Mouse (Mus musculus) hindbrain, embryonic 11.5 days (tissue): ENCODE data around the gene E130116L18Rik. TPM values are rescaled to one million over a fixed set of nuclear protein-coding genes. Genes with fewer than 3 reads are reported as not detected.
"Not testable (repeated sequence)": the region's sequence is repeated elsewhere in the genome, so short reads cannot be mapped to it uniquely, and the experiment has no call there.

Experiments
- ATAC-seq: fragments of 200-750 bp; cut with Nextera tagmentation; 2 replicates; pipeline ENCODE4 v1.8.0; 2017; ENCODE audit warnings: mild to moderate bottlenecking, moderate TSS enrichment, moderate library complexity; ENCODE audit not compliant: low FRiP score
- DNase-seq: peaks from one replicate; pipeline ENCODE4 v3.0.0-alpha.2; 2015; ENCODE audit warnings: low spot score
- H3K27ac ChIP-seq: fragments of 300-500 bp; sonication (generic); 2 replicates; pipeline ENCODE4 v1.5.1; 2014; ENCODE audit warnings: mild to moderate bottlenecking, low read depth, low read length
- H3K27me3 ChIP-seq: fragments of 300-500 bp; sonication (generic); 2 replicates; pipeline ENCODE4 v1.6.1; 2014; ENCODE audit warnings: mild to moderate bottlenecking, low read length, moderate library complexity, mixed read lengths; ENCODE audit not compliant: control insufficient read depth, insufficient read depth
- H3K36me3 ChIP-seq: fragments of 300-500 bp; sonication (generic); 2 replicates; pipeline ENCODE4 v1.6.1; 2014; ENCODE audit warnings: mild to moderate bottlenecking, low read length, moderate library complexity, mixed read lengths; ENCODE audit not compliant: control insufficient read depth, insufficient read depth
- H3K4me1 ChIP-seq: fragments of 300-500 bp; sonication (generic); replicated peaks from 2 replicates; pipeline ENCODE4 v1.6.1; 2014; ENCODE audit warnings: low read length, mixed read lengths; ENCODE audit not compliant: control insufficient read depth, insufficient read depth
- H3K4me2 ChIP-seq: fragments of 300-500 bp; sonication (generic); replicated peaks from 2 replicates; pipeline ENCODE4 v1.6.1; 2014; ENCODE audit warnings: mild to moderate bottlenecking, low read depth, low read length
- H3K4me3 ChIP-seq: fragments of 300-500 bp; sonication (generic); 2 replicates; pipeline ENCODE4 v1.5.1; 2014; ENCODE audit warnings: low read depth, low read length
- H3K9ac ChIP-seq: fragments of 300-500 bp; sonication (generic); 2 replicates; pipeline ENCODE4 v1.6.1; 2014; ENCODE audit warnings: low read depth, low read length
- H3K9me3 ChIP-seq: fragments of 300-500 bp; sonication (generic); 2 replicates; pipeline ENCODE4 v1.6.1; 2016; ENCODE audit warnings: low read length; ENCODE audit not compliant: control insufficient read depth
- WGBS: fragments of 180-500 bp; shearing (Covaris S2); extraction: QIAGEN DNeasy Blood & Tissue Kit; methylation state at CpG from one replicate; pipeline ENCODE4 v1.1.7; 2014; 5-methylcytosine and 5-hydroxymethylcytosine counted together
- polyA plus RNA-seq: library from polyadenylated mRNA; unstranded; fragments of >200 nt; fragmentation: Nextera tagmentation; extraction: Ambion mirVana; gene quantifications from 2 replicates; pipeline ENCODE4 v1.2.1, GENCODE M21; 2014

E130116L18Rik gene
- polyA plus RNA-seq, 1 experiment from 2014 or later: not detected

DNA sequence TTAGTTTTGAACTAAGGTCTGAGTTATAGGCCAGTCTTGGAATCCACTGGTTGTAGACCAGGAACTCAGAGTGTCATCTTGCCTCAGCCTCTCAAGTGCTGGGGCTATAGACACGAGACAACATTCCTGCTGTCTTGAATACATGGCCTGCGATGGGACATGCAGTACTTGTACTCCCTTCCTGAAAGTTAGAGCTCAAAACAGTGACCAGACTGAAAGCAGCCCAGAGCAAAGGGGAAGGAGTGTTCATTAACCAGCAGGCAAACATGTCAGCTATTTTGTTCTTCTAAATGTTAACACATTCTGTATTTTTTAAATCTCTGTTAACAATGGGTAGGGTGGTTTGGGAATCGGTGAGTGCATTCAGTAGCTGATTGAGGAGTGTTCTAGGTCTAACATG, 24.1 kb upstream of the E130116L18Rik start:
- DNase-seq (no peak), ATAC-seq (no peak)
- no peak overlapping the region for H3K27ac ChIP-seq
- H3K4me3 ChIP-seq: no peak overlapping the region
- H3K4me1 ChIP-seq: no peaks in the 10 kb centered on the region
- no peaks in the 10 kb centered on the region for H3K9me3 ChIP-seq
- 75% methylated on average over 3 of the region's 3 CpGs for WGBS
- no peak overlapping the region for H3K9ac ChIP-seq
- no peaks in the 10 kb centered on the region for H3K36me3 ChIP-seq
- H3K27me3 ChIP-seq: no peaks in the 10 kb centered on the region
- H3K4me2 ChIP-seq: no peak overlapping the region

DNA sequence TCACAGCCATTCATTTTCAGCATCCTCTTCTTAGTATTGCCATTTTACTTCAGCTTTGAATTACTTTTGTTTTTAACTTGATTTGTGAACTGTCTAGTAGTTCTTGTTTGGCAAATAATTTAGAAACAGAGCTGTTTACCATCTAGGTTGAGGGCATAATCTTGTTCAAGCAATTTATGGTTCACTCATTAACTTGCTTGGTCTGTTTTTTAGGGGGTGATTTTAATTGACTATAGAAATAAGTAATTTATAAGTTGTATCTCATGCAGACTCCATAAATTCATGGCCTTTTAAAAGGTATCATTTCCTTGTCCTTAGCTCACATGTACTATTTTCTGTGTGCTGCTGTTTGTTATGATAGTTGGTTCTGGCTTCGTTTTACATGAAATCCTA, 23.5 kb upstream of the E130116L18Rik start:
- Histone ChIP-seq H3K27ac (no peak overlapping the region), H3K9me3 (no peaks in the 10 kb centered on the region), H3K27me3 (no peaks in the 10 kb centered on the region), H3K36me3 (no peaks in the 10 kb centered on the region), H3K4me2 (no peak overlapping the region), H3K4me1 (no peaks in the 10 kb centered on the region), H3K4me3 (no peak overlapping the region), H3K9ac (no peak overlapping the region)
- ATAC-seq (no peak), DNase-seq (no peak)
- whole genome bisulfite sequencing: 84% methylated on average over 1 of the region's 1 CpGs

DNA sequence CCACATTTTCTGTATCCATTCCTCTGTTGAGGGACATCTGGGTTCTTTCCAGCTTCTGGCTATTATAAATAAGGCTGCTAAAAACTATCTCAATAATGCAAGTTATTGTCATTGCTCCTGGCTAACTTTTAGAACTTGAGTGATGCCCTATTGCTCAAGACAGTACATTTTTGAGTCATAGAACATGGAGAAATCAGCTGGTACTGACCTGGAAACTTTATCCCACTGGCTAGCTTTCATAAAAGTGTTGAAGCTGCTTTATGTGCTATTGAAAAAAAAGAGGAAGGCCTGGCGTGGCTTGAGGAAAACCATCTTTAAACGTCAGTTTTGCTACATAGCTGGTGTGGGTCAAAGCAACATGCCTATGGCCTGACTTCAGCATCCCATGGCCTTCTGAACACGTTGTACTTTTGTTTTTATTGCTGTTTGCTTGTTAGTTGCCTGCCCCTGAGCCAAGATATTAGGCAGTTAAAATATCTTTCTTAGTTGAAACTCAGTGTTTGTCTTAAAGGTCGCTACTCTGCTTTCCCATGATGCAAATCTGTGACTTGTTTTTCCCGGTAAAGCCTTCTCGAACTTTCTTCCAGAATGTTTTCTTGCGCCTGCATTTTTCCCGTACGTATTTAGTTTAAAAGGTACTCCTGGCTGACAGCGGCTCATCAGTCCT, 23.0 kb upstream of the E130116L18Rik start:
- Histone ChIP-seq H3K4me2 (no peak overlapping the region), H3K9me3 (no peaks in the 10 kb centered on the region), H3K27ac (no peak overlapping the region), H3K4me3 (no peak overlapping the region), H3K9ac (no peak overlapping the region), H3K4me1 (no peaks in the 10 kb centered on the region), H3K27me3 (no peaks in the 10 kb centered on the region), H3K36me3 (no peaks in the 10 kb centered on the region)
- ATAC-seq (no peak), DNase-seq (no peak)
- 90% methylated on average over 10 of the region's 10 CpGs for WGBS

DNA sequence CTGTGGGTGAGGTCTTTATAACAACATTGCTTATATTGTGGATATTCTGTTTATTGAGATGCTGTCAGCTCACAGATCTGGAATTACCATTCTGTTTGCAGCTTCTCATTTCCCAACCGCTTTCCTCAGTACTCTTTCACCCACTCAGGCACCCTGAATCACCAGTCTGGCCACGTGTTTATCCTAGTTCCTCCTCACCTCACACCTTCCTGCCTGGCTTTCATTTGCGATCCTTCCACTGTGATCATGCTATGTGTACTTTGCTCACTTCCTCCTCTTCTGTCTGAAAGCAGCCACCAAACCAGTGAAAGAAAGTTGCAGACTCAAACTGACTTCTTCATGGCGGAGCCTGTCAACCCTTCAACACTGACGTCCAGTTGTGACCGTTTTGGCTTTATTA, 20.1 kb upstream of the E130116L18Rik start:
- ATAC-seq: no peak
- H3K9ac ChIP-seq: no peak overlapping the region
- DNase-seq: no peak
- H3K4me1 ChIP-seq: no peaks in the 10 kb centered on the region
- no peaks in the 10 kb centered on the region for H3K27me3 ChIP-seq
- 93% methylated on average over 6 of the region's 6 CpGs for WGBS
- no peaks in the 10 kb centered on the region for H3K36me3 ChIP-seq
- H3K4me2 ChIP-seq: no peak overlapping the region
- H3K4me3 ChIP-seq: no peak overlapping the region
- no peaks in the 10 kb centered on the region for H3K9me3 ChIP-seq
- no peak overlapping the region for H3K27ac ChIP-seq

DNA sequence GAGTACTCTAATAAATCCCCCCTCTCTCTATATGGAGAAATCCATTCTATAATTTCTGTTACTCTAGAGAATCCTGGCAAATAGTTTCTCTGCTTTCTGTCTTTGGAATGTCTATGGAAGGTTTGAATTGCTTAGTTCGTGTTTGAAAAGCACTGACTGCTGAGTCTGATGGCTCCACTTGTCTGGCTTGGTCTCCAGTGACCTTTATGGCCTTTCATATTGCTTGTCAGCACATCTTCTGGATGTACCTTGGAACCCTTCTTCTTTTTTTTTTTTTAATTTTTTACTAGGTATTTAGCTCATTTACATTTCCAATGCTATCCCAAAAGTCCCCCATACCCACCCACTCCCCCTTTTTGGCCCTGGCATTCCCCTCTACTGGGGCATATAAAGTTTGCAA, 1.4 kb upstream of the E130116L18Rik start:
- ATAC-seq, H3K4me2 ChIP-seq: not testable (repeated sequence)
- WGBS: 100% methylated on average over 1 of the region's 1 CpGs

DNA sequence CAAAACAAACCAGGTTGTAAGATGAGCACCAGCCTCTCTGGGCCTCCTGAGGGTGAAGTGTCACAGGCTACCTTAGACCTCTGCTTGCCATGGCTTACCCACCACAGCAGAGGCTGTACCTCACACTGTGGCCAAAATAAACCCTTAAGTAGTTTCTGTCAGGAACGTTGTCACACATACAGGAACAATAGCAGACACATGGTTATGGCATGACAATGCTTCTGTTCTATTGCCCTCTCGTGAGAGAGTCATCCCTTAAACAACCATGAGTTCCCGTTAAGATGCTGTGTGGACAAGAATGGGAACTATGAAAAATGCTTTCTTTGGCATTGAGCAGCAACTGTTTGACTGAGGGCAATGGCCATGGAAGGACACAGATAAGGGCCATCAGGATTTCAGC, 1.3 kb downstream of the E130116L18Rik start, which contains the start of gene Galnt11:
Gene Galnt11 (plus strand): TSS at position 301 of the 400 bp plus-strand sequence.
- peak within 1 kb of the TSS; percentile 69; the same call in 1 of the 2 replicates for H3K27ac ChIP-seq
- ATAC-seq (no peak), DNase-seq (no peak)
- no peaks in the 10 kb centered on the region for H3K9me3 ChIP-seq
- peak within 1 kb of the TSS; percentile 55 for H3K4me2 ChIP-seq
- no peaks in the 10 kb centered on the region for H3K36me3 ChIP-seq
- no peaks in the 10 kb centered on the region for H3K27me3 ChIP-seq
- H3K4me3 ChIP-seq: peak within 1 kb of the TSS; percentile 60
- 83% methylated on average over 3 of the region's 3 CpGs for WGBS
- H3K4me1 ChIP-seq: no peaks in the 10 kb centered on the region
- peak within 1 kb of the TSS; percentile 74 for H3K9ac ChIP-seq

More for the DNA sequence above, 1.4 kb upstream of the E130116L18Rik start:
- H3K4me3 ChIP-seq, H3K4me1 ChIP-seq, H3K9me3 ChIP-seq, H3K36me3 ChIP-seq, H3K27ac ChIP-seq, H3K9ac ChIP-seq, DNase-seq, H3K27me3 ChIP-seq: not testable (repeated sequence)

DNA sequence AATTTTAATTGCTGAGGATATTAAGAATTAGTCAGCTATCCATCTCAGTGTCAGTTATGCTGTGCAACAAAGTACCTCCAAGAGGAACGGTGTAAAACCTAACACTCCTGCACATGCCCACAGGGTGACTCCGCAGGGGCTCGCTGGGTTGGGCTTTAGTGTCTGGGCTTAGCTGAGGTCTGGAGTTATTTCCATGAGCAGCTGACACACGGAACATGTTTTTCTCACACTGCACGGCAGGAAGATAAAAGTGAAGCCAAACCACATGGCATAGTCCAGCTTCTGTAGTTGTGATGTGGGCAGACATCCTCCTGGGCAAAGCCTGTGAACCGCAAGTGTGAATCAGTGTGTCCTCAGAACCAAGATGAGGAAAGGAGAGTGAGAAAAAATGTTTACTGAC, 7.9 kb downstream of the E130116L18Rik start:
- no peaks in the 10 kb centered on the region for H3K36me3 ChIP-seq
- H3K27me3 ChIP-seq: no peaks in the 10 kb centered on the region
- no peak for DNase-seq
- H3K9ac ChIP-seq: no peak overlapping the region
- 92% methylated on average over 6 of the region's 6 CpGs for WGBS
- no peak overlapping the region for H3K4me3 ChIP-seq
- H3K4me2 ChIP-seq: no peak overlapping the region
- no peaks in the 10 kb centered on the region for H3K9me3 ChIP-seq
- H3K4me1 ChIP-seq: no peaks in the 10 kb centered on the region
- no peak for ATAC-seq
- H3K27ac ChIP-seq: no peak overlapping the region

DNA sequence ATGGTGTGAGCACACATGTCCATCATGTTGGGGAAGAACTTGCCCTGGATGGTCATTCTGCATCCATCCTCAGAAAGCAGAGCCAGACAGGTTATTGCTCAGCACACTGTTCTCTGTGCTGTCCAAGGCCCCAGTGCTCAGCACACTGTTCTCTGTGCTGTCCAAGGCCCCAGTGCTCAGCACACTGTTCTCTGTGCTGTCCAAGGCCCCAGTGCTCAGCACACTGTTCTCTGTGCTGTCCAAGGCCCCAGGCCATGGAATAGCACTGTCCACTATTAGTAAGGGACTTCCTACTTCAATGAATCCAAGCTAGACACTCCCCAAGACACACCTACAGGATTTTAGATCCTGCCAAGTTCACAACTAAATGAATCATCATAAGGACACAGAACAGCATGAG, 9.7 kb downstream of the E130116L18Rik start:
- ATAC-seq: not testable (repeated sequence)

DNA sequence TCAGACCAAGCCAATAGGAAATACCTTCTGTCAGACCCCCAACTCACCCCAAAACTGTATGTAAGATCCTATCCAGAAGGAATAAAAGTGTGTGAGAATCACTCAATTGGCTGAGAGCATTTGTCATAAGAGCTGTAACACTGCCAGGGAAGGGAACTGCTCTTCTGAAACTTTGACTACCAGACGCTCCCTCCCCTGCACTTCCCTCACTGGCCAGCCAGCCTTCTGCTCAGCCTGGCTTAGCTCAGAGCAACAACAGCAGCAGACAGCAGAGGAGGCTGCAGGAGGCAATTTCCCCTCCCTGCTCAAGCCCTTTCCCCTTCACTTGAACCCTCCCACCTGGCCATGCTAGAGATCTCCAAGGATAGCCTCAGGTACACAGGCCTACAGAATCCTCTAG, 11.1 kb downstream of the E130116L18Rik start:
- Histone ChIP-seq H3K27ac (no peak overlapping the region), H3K9me3 (no peaks in the 10 kb centered on the region), H3K4me2 (no peak overlapping the region), H3K9ac (no peak overlapping the region), H3K36me3 (no peaks in the 10 kb centered on the region), H3K4me3 (no peak overlapping the region), H3K27me3 (no peaks in the 10 kb centered on the region), H3K4me1 (no peaks in the 10 kb centered on the region)
- no peak for ATAC-seq
- DNase-seq: no peak
- 69% methylated on average over 1 of the region's 1 CpGs for WGBS

More for the DNA sequence above, 9.7 kb downstream of the E130116L18Rik start:
- not testable (repeated sequence) for DNase-seq, H3K27ac ChIP-seq, H3K9me3 ChIP-seq, H3K4me2 ChIP-seq, H3K27me3 ChIP-seq, H3K36me3 ChIP-seq, H3K9ac ChIP-seq, H3K4me3 ChIP-seq, H3K4me1 ChIP-seq
